Mouse (Mus musculus) MEL (cell line): Measurements from ENCODE around the gene Rab11fip5. TPM values are rescaled to one million over a fixed set of nuclear protein-coding genes. Genes with fewer than 3 reads are reported as not detected.

Source experiments
- DNase-seq: peaks from one replicate; pipeline ENCODE4 v3.0.0; 2011; ENCODE audit warnings: low read depth, low spot score
- H3K27ac ChIP-seq: 2 replicates; pipeline ENCODE4 v1.5.1; 2012; ENCODE audit warnings: low read depth, mild to moderate bottlenecking, control low read depth, low read length, moderate library complexity; ENCODE audit not compliant: control insufficient read depth
- H3K27me3 ChIP-seq, 2 experiments: fragments of 150-350 bp in 1 of 2; sonication (generic) in 1 of 2; 2 replicates each; pipeline ENCODE4 v1.6.1; 2012; ENCODE audit warnings: low read length in 2 of 2, mild to moderate bottlenecking in 2 of 2, improper control_type of control experiment in 1 of 2, moderate library complexity in 1 of 2; ENCODE audit not compliant: insufficient read depth in 2 of 2, control insufficient read depth in 1 of 2
- H3K36me3 ChIP-seq, 2 experiments: 2 replicates each; pipeline ENCODE4 v1.6.1; 2012 to 2014; ENCODE audit warnings: low read length in 2 of 2, improper control_type of control experiment in 1 of 2, inconsistent platforms in 1 of 2, mild to moderate bottlenecking in 1 of 2; ENCODE audit not compliant: insufficient read depth in 2 of 2, control insufficient read depth in 1 of 2
- H3K4me1 ChIP-seq, 2 experiments: fragments of 150-350 bp in 1 of 2; sonication (generic) in 1 of 2; 2 replicates each; pipeline ENCODE4 v1.6.1; 2012; ENCODE audit warnings: low read length in 2 of 2, improper control_type of control experiment in 1 of 2, mild to moderate bottlenecking in 1 of 2; ENCODE audit not compliant: insufficient read depth in 2 of 2, control insufficient read depth in 1 of 2
- H3K4me3 ChIP-seq, 2 experiments: fragments of 150-350 bp in 1 of 2; sonication (generic) in 1 of 2; 2 replicates each; pipeline ENCODE4 v1.5.1; 2012; ENCODE audit warnings: low read depth in 2 of 2, low read length in 2 of 2, mild to moderate bottlenecking in 2 of 2, moderate library complexity in 2 of 2, control low read depth in 1 of 2, improper control_type of control experiment in 1 of 2; ENCODE audit not compliant: control insufficient read depth in 1 of 2, insufficient read depth in 1 of 2
- H3K79me2 ChIP-seq: 2 replicates; pipeline ENCODE4 v1.6.1; 2012; ENCODE audit warnings: mild to moderate bottlenecking, low read length, moderate library complexity; ENCODE audit not compliant: control insufficient read depth, poor library complexity, insufficient read depth
- H3K9ac ChIP-seq: 2 replicates; pipeline ENCODE4 v1.6.1; 2012; ENCODE audit warnings: low read depth, mild to moderate bottlenecking, control low read depth, low read length, moderate library complexity; ENCODE audit not compliant: control insufficient read depth, poor library complexity, severe bottlenecking
- H3K9me3 ChIP-seq: fragments of 150-350 bp; sonication (generic); replicated peaks from 2 replicates; pipeline ENCODE4 v1.6.1; 2012; ENCODE audit warnings: mild to moderate bottlenecking, low read length, improper control_type of control experiment, moderate library complexity; ENCODE audit not compliant: insufficient read depth
- BHLHE40 ChIP-seq: IDR thresholded peaks from 2 replicates; pipeline ENCODE4 v1.6.1; 2012; ENCODE audit warnings: low read depth, mild to moderate bottlenecking, inconsistent platforms, low read length, improper control_type of control experiment, borderline replicate concordance
- CHD1 ChIP-seq: IDR thresholded peaks from 2 replicates; pipeline ENCODE4 v1.6.1; 2012; ENCODE audit warnings: low read depth, mild to moderate bottlenecking, inconsistent platforms, low read length, improper control_type of control experiment
- E2F4 ChIP-seq: IDR thresholded peaks from 2 replicates; pipeline ENCODE4 v1.6.1; 2011; ENCODE audit warnings: low read depth, low read length, improper control_type of control experiment, borderline replicate concordance
- HCFC1 ChIP-seq: IDR thresholded peaks from 2 replicates; pipeline ENCODE4 v1.6.1; 2012; ENCODE audit warnings: low read depth, mild to moderate bottlenecking, inconsistent platforms, low read length, improper control_type of control experiment, moderate library complexity
- JUND ChIP-seq: IDR thresholded peaks from 2 replicates; pipeline ENCODE4 v1.6.1; 2011; ENCODE audit warnings: low read depth, mild to moderate bottlenecking, improper control_type of control experiment, low read length
- MAFK ChIP-seq: IDR thresholded peaks from 2 replicates; pipeline ENCODE4 v1.6.1; 2011; ENCODE audit warnings: low read depth, mild to moderate bottlenecking, low read length, improper control_type of control experiment, borderline replicate concordance
- MAX ChIP-seq: IDR thresholded peaks from 2 replicates; pipeline ENCODE4 v1.6.1; 2011; ENCODE audit warnings: low read length, improper control_type of control experiment
- MAZ ChIP-seq: IDR thresholded peaks from 2 replicates; pipeline ENCODE4 v1.6.1; 2012; ENCODE audit warnings: low read depth, mild to moderate bottlenecking, inconsistent platforms, low read length, improper control_type of control experiment
- MXI1 ChIP-seq: IDR thresholded peaks from 2 replicates; pipeline ENCODE4 v1.6.1; 2011; ENCODE audit warnings: mild to moderate bottlenecking, low read depth, low read length, improper control_type of control experiment
- MYB ChIP-seq: IDR thresholded peaks from 2 replicates; pipeline ENCODE4 v1.6.1; 2011; ENCODE audit warnings: mild to moderate bottlenecking, low read depth, low read length, improper control_type of control experiment
- NELFE ChIP-seq: IDR thresholded peaks from 2 replicates; pipeline ENCODE4 v1.6.1; 2011; ENCODE audit warnings: low read depth, low read length, improper control_type of control experiment
- NRF1 ChIP-seq: IDR thresholded peaks from 2 replicates; pipeline ENCODE4 v1.6.1; 2014; ENCODE audit warnings: low read depth, mild to moderate bottlenecking, inconsistent platforms, low read length, improper control_type of control experiment, moderate library complexity; ENCODE audit not compliant: poor library complexity, insufficient read depth, severe bottlenecking
- POLR2AphosphoS2 ChIP-seq: IDR thresholded peaks from 2 replicates; pipeline ENCODE4 v1.6.1; 2011; ENCODE audit warnings: low read length, improper control_type of control experiment
- POLR2AphosphoS5 ChIP-seq: IDR thresholded peaks from 2 replicates; pipeline ENCODE4 v1.6.1; 2012; ENCODE audit warnings: low read depth, borderline replicate concordance, mild to moderate bottlenecking, inconsistent platforms, low read length, moderate library complexity, mixed read lengths
- RAD21 ChIP-seq: IDR thresholded peaks from 2 replicates; pipeline ENCODE4 v1.6.1; 2011; ENCODE audit warnings: mild to moderate bottlenecking, low read depth, low read length, improper control_type of control experiment
- SIN3A ChIP-seq: IDR thresholded peaks from 2 replicates; pipeline ENCODE4 v1.6.1; 2012; ENCODE audit warnings: low read length, improper control_type of control experiment, inconsistent platforms
- TAL1 ChIP-seq: IDR thresholded peaks from 2 replicates; pipeline ENCODE4 v1.6.1; 2012; ENCODE audit warnings: mild to moderate bottlenecking, inconsistent platforms, low read length, moderate library complexity, mixed read lengths
- TBP ChIP-seq: IDR thresholded peaks from 2 replicates; pipeline ENCODE4 v1.8.0; 2011; ENCODE audit warnings: low read depth, low read length, improper control_type of control experiment
- TCF12 ChIP-seq: IDR thresholded peaks from 2 replicates; pipeline ENCODE4 v1.6.1; 2014; ENCODE audit warnings: low read depth, mild to moderate bottlenecking, inconsistent platforms, low read length, improper control_type of control experiment, moderate library complexity
- UBTF ChIP-seq: IDR thresholded peaks from 2 replicates; pipeline ENCODE4 v1.6.1; 2012; ENCODE audit warnings: low read depth, mild to moderate bottlenecking, inconsistent platforms, low read length, improper control_type of control experiment, moderate library complexity, borderline replicate concordance; ENCODE audit not compliant: insufficient read depth
- USF2 ChIP-seq, 2 experiments: IDR thresholded peaks; 2 replicates each; pipeline ENCODE4 v1.6.1; 2011 to 2012; ENCODE audit warnings: improper control_type of control experiment in 2 of 2, low read length in 2 of 2, borderline replicate concordance in 1 of 2, inconsistent platforms in 1 of 2, low read depth in 1 of 2, mild to moderate bottlenecking in 1 of 2; ENCODE audit not compliant: insufficient read depth in 1 of 2
- ZC3H11A ChIP-seq: IDR thresholded peaks from 2 replicates; pipeline ENCODE4 v1.6.1; 2012; ENCODE audit warnings: low read depth, mild to moderate bottlenecking, inconsistent platforms, low read length, improper control_type of control experiment
- ZKSCAN1 ChIP-seq: IDR thresholded peaks from 2 replicates; pipeline ENCODE4 v1.6.1; 2012; ENCODE audit warnings: low read depth, mild to moderate bottlenecking, inconsistent platforms, low read length, improper control_type of control experiment, moderate library complexity
- ZNF384 ChIP-seq: IDR thresholded peaks from 2 replicates; pipeline ENCODE4 v1.6.1; 2012; ENCODE audit warnings: low read depth, mild to moderate bottlenecking, inconsistent platforms, low read length, improper control_type of control experiment
- polyA plus RNA-seq, 2 experiments: library from polyadenylated mRNA; stranded (reverse) in 1 of 2; unstranded in 1 of 2; fragments of >175 nt in 1 of 2; fragments of >200 nt in 1 of 2; gene quantifications; 2 replicates each; pipeline versions ENCODE4 v1.2.1 to v1.2.4; 2012; ENCODE audit warnings: low replicate concordance in 2 of 2, low read depth in 1 of 2; ENCODE audit not compliant: insufficient read length in 2 of 2, insufficient read depth in 1 of 2, missing spikeins in 1 of 2
- total RNA-seq: library from RNA; depleted of rRNA; stranded (reverse); fragments of 300-350 nt; gene quantifications from 2 replicates; pipeline ENCODE4 v1.2.3, GENCODE M21; 2012

The Rab11fip5 gene
- total and polyA plus RNA-seq, 3 experiments, result 3.3 to 8.5 TPM; not detected in 1

DNA sequence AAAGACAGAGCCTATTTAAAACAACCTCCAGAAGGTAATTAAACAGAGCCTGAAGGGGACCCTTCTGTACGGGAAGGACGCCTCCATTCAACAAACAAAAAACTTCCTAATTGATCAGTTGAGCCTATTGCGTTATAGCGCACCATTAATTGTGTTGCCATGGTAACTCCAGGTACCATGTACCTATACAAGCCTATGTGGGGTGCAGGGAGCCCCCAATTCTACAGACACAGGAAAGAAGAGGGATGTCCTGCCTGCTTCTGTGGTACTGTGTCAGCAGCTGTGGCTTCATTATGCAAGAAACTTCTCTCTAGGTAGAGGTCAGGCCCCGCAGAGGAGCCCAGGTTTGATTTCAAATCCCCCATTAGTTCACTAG lies 80.4 kb downstream of the Rab11fip5 start:
- peaks cover 0 to 12% of the 10 kb centered on the region in 2 experiments; a peak in 3 of 4 replicates for H3K4me1 ChIP-seq
- H3K27ac ChIP-seq, result no peak overlapping the region
- H3K79me2 ChIP-seq, result no peaks in the 10 kb centered on the region
- peaks cover 0 to 12% of the 10 kb centered on the region in 2 experiments; a peak in 2 of 4 replicates for H3K36me3 ChIP-seq
- no peak overlapping the region for H3K9ac ChIP-seq
- H3K9me3 ChIP-seq, result no peaks in the 10 kb centered on the region
- TF ChIP-seq BHLHE40, result no peak
- TF ChIP-seq ZC3H11A, result no peak
- TF ChIP-seq MXI1, result no peak
- no peak for TF ChIP-seq TBP
- no peak for TF ChIP-seq TAL1
- TF ChIP-seq RAD21, result no peak
- TF ChIP-seq ZKSCAN1, result no peak
- no peak for TF ChIP-seq NELFE
- DNase-seq, result no peak
- no peak overlapping the region for H3K4me3 ChIP-seq
- H3K27me3 ChIP-seq, result no peaks in the 10 kb centered on the region

DNA sequence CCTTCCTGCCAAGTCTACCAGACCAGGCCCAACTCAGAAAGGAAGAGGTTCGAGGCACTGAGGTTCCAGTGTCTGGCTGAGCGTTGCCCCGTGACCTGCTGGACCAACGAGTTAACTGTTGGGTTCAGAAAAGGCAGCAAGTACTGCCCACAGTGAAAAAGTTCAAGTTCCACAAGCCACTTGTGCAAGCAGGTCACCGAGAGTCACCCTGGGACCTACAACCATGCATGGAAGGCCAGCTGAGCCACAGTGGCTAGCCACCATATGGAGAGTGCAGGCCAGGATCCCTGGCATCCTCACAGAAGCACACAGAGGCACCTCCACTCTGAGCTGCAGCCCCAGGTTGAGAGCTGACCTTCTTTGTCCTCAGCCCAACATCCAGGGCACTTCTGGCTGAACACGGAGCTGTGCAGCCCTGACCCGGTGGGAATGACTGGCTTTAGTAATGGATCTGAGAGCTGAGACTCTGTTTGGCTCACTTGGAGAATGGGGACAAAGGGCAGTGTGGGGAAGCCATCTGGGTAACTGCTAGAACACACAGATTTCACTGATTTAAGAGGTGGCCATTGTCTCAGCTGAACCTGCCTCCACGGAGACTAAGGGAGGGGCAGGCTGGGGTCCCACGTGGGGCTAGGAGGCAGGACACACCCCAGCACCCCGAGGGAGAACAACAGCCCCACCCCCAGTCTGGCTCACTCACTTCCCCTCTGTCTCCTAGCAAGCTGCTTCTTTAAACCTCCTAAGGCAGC lies 81.0 kb downstream of the Rab11fip5 start:
- DNase-seq, result peak; percentile 48
- H3K79me2 ChIP-seq, result no peaks in the 10 kb centered on the region
- H3K9ac ChIP-seq, result no peak overlapping the region
- no peaks in the 10 kb centered on the region for H3K27me3 ChIP-seq
- no peak overlapping the region for H3K27ac ChIP-seq
- H3K4me1 ChIP-seq, result peaks cover 0 to 15% of the 10 kb centered on the region in 2 experiments
- H3K4me3 ChIP-seq, result no peak overlapping the region
- peaks cover 0 to 13% of the 10 kb centered on the region in 2 experiments; a peak in 2 of 4 replicates for H3K36me3 ChIP-seq
- TF ChIP-seq UBTF (no peak), E2F4 (no peak), TCF12 (no peak), ZC3H11A (no peak), NRF1 (no peak), CHD1 (no peak), JUND (no peak), MYB (no peak), TBP (no peak), MAFK (no peak), SIN3A (no peak), POLR2AphosphoS2 (no peak), HCFC1 (no peak), POLR2AphosphoS5 (no peak), MAX (no peak), MAZ (no peak), ZNF384 (no peak), USF2 (IDR thresholded peaks at IDR 0.05; ENCODE audit: borderline replicate concordance in 1 of 2, insufficient read depth in 1 of 2, low read depth in 1 of 2, low read length in 2 of 2) (no peak)
- no peaks in the 10 kb centered on the region for H3K9me3 ChIP-seq
